Mouse (Mus musculus): Measurements from ENCODE around the gene Hyls1.

The Hyls1 gene

GRCm38 (mm10) chr9:35544666-35545065 is 25.5 kb downstream of the Hyls1 start:
- DNase-seq (ENCODE audit: extremely low spot score, low read depth, low spot score), result no peak

DNA sequence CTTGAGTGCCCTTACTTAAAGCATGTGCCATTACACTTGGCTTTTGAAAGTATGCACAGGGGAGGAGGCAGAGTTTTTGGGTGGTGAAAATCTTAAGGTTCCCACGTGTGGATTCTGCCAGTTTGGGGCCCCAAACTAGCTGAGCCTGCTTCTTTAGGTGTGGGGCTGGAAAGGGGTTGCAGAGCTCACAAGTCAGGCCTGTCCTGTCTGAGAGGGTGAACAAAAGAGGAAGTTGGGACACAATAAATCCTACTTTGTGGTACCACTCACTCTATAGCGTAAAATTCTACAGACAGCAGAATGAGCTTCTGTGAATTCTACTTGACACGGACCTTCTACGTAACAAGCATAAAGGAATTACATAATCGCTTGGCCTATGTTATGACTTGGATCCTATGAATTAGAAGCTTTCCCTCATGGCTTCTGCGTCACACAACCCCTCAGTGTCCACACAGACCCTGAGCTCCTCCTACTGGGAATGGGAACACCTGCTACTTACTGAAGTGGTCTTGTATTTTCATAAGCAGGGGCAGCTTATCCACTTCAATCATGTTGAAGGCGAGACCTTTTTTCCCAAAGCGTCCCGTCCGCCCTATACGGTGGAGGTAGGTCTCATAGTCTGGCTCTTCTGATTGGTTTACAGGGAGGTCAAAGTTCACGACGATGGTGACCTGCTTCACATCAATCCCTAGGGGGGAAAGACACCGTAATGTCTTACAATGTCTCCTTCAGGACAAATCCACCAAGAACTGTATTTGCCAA is 26.9 kb downstream of the Hyls1 start:
- DNase-seq (ENCODE audit: extremely low spot score, low read depth, low spot score), result no peak

DNA sequence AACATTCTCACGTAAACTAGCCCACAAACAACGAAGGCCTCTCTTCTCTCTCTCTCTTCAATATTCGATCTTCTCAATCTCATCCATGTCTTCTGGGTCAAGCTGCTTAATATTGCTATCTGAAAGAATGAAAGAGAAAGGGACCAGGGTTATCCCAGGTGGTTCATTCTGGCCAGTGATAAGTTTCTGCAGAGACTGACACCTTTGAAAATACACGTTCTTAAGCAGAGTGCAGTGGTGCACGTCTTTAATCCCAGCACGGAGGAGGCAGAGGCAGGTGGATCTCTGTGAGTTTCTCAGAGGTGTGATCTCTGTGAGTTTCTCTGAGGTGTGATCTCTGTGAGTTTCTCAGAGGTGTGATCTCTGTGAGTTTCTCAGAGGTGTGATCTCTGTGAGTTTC is 28.3 kb downstream of the Hyls1 start:
- no peak for DNase-seq (ENCODE audit: extremely low spot score, low read depth, low spot score)

- DNase-seq (ENCODE audit: extremely low spot score, low read depth, low spot score), result peak; percentile 79
Observed at GRCm38 (mm10) chr9:35541488-35541887, 28.7 kb downstream of the Hyls1 start.

DNA sequence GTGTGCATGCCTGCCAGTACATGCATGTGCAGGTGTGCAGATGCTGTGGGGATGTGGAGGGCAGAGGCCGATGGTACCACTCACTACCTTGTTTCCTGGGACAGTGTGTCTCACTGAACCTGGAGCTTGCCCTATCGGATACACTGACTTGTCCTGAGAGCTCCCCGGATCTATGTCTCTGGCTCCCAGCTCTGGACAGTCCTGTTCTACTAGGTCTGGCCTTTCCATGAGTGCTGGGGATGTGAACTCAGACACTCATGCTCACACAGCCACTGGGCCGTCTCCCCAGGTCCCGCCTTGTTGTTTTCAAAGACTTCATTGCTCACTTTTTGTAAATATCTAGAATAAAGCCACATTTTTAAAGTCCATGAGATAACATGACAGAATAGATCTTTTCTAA is 29.2 kb downstream of the Hyls1 start:
- DNase-seq (ENCODE audit: extremely low spot score, low read depth, low spot score), result no peak

GRCm38 (mm10) chr9:35539001-35539750 is 31.0 kb downstream of the Hyls1 start:
- no peak for DNase-seq (ENCODE audit: extremely low spot score, low read depth, low spot score)

DNA sequence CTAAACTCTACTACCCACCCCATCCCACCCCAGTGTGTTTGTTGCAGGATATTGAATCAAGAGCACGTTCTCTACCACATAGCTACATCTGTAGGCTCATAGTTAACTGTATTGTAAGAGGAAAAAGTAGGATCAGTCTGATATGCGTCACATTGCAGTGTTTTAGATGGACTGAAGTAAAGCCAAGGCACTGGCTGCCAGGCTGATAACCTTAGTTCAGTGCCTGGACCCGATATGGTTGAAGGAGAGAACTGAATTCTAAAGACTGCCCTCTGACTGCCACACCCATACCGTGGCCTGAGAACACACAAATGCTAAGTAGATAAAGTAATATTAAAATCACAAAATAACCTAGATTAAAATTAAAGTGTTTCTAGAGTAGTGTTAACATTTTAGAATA is 34.3 kb downstream of the Hyls1 start:
- no peak for DNase-seq (ENCODE audit: extremely low spot score, low read depth, low spot score)

- no peak for DNase-seq (ENCODE audit: extremely low spot score, low read depth, low spot score)
Observed at GRCm38 (mm10) chr9:35535110-35535509, 35.1 kb downstream of the Hyls1 start.

DNA sequence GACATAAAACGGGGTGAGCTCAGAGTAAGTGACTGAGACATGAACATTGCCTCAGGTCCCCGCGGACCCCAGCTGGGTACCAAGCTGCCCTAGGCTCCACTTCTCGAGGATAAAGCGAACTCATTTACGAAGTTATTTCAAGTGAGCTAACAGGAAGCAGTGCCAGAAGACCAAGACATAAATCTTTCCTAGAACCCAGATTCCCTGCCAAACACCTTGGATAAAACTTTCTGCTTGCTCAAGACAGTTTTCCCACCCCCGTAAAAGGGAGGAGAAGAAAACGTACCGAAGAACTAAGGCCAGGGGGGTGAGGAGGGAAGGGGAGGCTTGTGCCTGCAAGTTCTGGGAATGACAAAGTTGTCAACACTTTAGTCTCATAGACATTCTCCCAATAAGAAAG is 36.9 kb downstream of the Hyls1 start:
- DNase-seq (ENCODE audit: extremely low spot score, low read depth, low spot score), result no peak

DNA sequence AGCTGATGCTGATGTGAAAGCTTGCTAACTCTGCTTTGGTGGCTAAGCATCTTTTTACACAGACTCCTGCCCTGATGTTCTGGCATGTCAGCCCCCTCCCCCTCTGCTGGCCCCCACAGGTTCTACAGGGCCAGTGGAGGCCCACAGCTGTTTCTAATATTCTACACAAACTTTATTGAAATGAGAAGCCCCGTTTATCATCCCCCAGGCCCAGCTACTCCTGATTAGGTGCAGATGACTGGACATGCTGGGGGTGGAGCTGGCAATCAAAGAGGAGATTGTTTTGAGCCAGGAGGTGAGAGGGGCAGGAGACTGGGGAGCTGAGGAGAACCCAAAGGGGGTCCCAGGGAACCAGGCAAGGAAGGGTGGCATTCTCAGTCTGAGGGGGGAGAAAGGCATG is 40.4 kb downstream of the Hyls1 start:
- peak; percentile 53 for DNase-seq (ENCODE audit: extremely low spot score, low read depth, low spot score)

DNA sequence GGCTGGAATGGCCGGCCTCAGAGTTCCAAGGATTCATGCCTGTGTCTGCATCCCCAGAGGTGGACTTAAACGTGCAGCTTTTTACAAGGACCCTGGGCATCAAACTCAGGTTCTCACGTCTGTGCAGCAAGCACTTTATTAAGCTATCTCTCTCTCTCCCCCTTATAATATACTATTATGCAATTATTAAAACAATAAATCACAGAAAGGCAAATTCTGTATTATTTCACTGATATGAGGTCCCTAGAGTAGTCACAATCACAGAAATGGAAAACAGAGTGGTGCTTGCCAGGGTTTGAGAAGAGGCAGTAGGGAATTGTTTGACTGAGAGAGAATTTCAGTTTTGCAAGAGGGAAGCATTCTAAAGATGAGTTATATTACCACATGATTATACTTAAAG is 41.1 kb downstream of the Hyls1 start:
- DNase-seq (ENCODE audit: extremely low spot score, low read depth, low spot score), result no peak

DNA sequence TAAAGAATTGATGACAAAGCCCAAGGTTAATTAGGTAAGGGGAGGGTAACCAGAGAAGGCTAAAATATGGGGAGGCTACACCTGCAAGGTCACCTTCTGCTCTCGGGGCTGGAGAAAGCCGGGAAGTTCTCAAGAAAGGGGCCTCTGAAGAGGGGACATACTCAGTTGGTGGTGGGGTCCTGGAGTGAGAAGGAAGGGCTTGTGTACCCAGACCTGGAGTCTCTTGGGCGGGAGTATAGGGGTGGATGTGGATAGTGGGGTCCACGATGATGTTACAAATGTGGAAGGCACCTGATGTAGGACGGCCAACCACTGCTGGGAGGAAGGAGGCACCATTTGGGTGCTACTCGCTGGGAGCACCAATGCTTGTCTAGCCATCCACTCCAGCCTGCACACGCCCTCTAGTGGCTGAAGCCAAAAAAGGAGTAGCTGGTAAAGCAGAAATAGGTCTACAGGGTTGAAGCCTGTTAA is 46.2 kb downstream of the Hyls1 start:
- no peak for DNase-seq (ENCODE audit: extremely low spot score, low read depth, low spot score)

DNA sequence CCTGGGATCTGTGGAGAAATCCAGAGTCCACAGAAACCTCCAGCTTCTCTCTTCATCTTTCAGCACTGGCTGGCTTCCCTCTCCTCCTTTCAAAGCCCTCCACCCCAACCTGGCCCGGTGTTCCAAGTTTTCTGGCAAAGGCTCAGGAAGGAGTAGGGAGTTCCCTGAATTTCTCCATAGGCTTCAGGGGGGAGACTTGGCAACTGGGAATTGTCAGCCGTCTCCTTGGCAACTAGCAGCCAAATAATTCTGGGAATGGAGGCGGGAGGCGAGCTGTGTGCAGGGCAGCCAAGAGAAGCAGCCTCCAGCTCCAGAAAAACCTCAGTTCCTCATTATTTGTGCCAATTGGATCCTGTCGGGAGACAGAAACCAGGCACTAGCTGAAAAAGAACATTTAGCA is 46.7 kb downstream of the Hyls1 start:
- no peak for DNase-seq (ENCODE audit: extremely low spot score, low read depth, low spot score)

- no peak for DNase-seq (ENCODE audit: extremely low spot score, low read depth, low spot score)
Observed at GRCm38 (mm10) chr9:35522821-35523515, 47.2 kb downstream of the Hyls1 start.

GRCm38 (mm10) chr9:35522241-35522640 is 48.0 kb downstream of the Hyls1 start:
- DNase-seq (ENCODE audit: extremely low spot score, low read depth, low spot score), result no peak

DNA sequence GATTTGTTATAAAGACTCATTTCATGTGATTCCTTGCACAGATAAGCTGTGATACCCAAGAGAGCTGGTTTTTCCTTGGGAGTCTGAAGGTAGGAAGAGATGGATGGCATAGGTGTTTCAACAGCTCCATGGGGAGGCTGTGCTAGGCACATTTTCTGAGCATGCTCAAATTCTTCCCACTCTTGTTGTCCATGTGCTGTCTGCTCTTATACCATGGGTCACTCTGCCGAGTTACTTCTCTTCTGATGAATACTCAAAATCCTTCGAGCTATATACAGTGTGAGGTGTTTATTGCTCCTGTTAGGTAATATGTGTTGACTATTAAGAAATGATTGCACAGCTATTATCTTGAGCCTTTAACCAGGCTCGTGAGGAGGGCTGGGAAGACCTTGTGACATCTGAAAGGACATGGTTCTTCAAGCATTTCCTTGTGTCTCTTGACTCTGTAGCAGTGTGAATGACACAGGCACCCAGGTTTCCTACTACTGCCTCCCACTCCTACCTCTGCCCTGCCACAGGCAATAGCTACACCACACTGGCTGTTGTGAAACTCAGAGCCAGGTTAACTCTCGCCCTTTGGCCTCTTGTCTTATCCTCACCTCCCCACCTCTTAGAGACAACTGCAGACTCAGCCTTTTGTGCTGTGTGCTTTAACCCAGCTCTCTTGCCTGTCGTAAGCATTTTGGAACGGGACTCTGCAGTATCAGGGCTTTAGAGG is 49.4 kb downstream of the Hyls1 start:
- DNase-seq (ENCODE audit: extremely low spot score, low read depth, low spot score), result no peak

- DNase-seq (ENCODE audit: extremely low spot score, low read depth, low spot score), result no peak
Observed at GRCm38 (mm10) chr9:35518169-35518568, 52.0 kb downstream of the Hyls1 start, which contains the start of gene Gm1113. Gene Gm1113, minus strand, starts transcription at chr9:35518269.

DNA sequence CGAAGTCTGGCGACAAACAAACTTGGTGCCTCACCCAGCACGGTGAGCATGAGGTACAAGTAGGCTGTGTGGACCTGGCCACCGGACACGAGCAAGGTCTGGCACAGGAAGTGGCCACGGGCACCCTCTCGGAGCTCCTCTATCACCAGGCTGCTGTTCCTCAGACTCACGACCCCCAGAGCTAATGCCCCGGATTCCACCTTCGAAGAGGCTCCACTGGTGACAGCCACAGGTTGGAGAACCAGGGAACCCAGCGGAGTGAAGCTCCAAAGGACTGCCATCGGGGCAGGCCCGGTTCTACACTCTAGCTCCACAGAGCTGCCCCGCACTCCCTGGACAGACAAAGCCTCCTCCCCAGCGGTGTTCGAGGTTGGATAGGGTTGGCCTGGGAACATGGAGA is 53.5 kb downstream of the Hyls1 start:
- DNase-seq (ENCODE audit: extremely low spot score, low read depth, low spot score), result no peak

DNA sequence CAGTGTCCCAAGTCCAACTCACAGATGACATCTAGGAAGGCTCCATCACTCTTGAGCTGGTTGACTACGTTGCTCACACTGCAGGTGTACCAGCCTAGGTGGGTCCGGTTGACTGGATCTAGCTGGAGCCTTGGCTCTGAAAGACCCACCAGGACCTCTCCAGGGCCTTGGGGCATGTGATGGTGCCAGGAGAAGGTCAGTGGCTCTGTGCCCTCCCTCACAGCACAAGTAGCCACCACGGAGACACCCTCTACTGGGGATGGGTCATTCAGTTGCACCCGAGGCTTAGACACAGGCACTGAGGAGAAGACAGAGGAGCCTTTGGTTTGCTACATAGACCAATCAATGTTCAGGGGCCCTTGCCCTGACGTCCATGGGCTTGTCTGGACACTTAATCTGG is 54.0 kb downstream of the Hyls1 start:
- DNase-seq (ENCODE audit: extremely low spot score, low read depth, low spot score), result no peak

GRCm38 (mm10) chr9:35513900-35514299 is 56.3 kb downstream of the Hyls1 start:
- DNase-seq (ENCODE audit: extremely low spot score, low read depth, low spot score), result no peak

All from hindlimb bud, embryonic 11.5 days (tissue).